Mouse (Mus musculus) cerebellum, adult 2 months (tissue): ENCODE measurements around the gene Creb3.

ENCODE experiments used
- CTCF ChIP-seq: fragments of 200-500 bp; IDR thresholded peaks from 2 replicates; pipeline ENCODE4 v1.5.1; 2011; ENCODE audit warnings: low read depth, mild to moderate bottlenecking, control low read depth, low read length, moderate library complexity, borderline replicate concordance; ENCODE audit not compliant: insufficient read depth
- POLR2A ChIP-seq: fragments of 200-500 bp; IDR thresholded peaks from 2 replicates; pipeline ENCODE4 v1.6.1; 2011; ENCODE audit warnings: low read length, control low read depth, borderline replicate concordance; ENCODE audit not compliant: insufficient read depth

DNA sequence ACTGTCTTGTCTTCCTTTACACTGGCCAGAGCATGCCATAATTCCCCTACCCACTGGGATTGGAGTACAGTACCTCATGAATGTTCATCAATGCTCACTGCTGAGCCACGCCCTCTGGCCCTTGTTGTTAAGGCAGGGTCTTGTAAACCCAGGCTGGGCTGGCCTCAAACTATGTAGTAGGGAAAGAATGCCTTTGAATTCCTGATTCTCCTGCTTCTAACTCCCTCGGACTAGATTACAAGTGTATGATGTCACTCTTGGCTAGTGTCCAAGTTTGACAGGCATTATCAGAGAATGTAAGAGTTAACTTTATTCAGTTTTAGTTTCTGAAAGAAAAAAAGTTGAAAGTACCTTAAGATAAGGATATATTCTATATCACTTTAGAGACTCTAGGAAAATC lies 2.1 kb downstream of the Creb3 start:
- no peak for TF ChIP-seq CTCF
- no peak for TF ChIP-seq POLR2A
